20 mouse cellular contexts compared by ENCODE assay signal in genomic region chr19:37362545-37362944, GRCm38 (mm10). TPM values are rescaled to one million over a fixed set of nuclear protein-coding genes. Genes with fewer than 3 reads are reported as not detected.
A peak's percentile ranks its signal among the peaks of the same experiment; 100 is the strongest.
DNase-seq lines count a peak whose midpoint lies in the region; ATAC-seq and TF ChIP-seq lines count a peak whose summit lies in the region.
"Had no signal": no experiment of that assay in that cellular context is flagged by ENCODE, and none has a peak within 500 bp of the region (broad histone marks: within the 10 kb centered on the region; RNA-seq: fewer than 3 reads in every experiment).

No protein-coding gene starts in this region.

- H3K27ac ChIP-seq in forebrain, embryonic 16.5 days (ENCODE audit: low read length) = no peak overlapping the region
- H3K27ac ChIP-seq in liver, postnatal 0 days (ENCODE audit: low read depth) = no peak overlapping the region
- H3K27ac ChIP-seq: embryonic facial prominence, embryonic 15.5 days; heart, embryonic 13.5 days; limb, embryonic 10.5 days; liver, embryonic 14.5 days; stomach, embryonic 15.5 days had no signal

- H3K36me3 ChIP-seq in forebrain, embryonic 16.5 days (ENCODE audit: control insufficient read depth, insufficient read depth) = no peaks in the 10 kb centered on the region
- H3K36me3 ChIP-seq in liver, postnatal 0 days (replicated peaks; ENCODE audit: insufficient read depth, low read length) = no peaks in the 10 kb centered on the region
- H3K36me3 ChIP-seq: embryonic facial prominence, embryonic 15.5 days; heart, embryonic 13.5 days; limb, embryonic 10.5 days; stomach, embryonic 15.5 days had no signal

- TF ChIP-seq EP300 in liver, postnatal 0 days (IDR thresholded peaks at IDR 0.05; ENCODE audit: low read depth) = no peak

- H3K4me2 ChIP-seq in forebrain, embryonic 16.5 days (ENCODE audit: low read length) = no peak overlapping the region
- H3K4me2 ChIP-seq in liver, postnatal 0 days (ENCODE audit: low read depth, low read length) = no peak overlapping the region
- H3K4me2 ChIP-seq: embryonic facial prominence, embryonic 15.5 days; heart, embryonic 13.5 days; stomach, embryonic 15.5 days had no signal

- 57% methylated on average over 5 of the region's 5 CpGs for whole genome bisulfite sequencing in lung, adult 2 months
- WGBS in forebrain, embryonic 16.5 days = 32% methylated on average over 5 of the region's 5 CpGs
- 65% methylated on average over 5 of the region's 5 CpGs for WGBS in liver, postnatal 0 days (ENCODE audit: insufficient replicate concordance)

- no peak overlapping the region for H3K4me3 ChIP-seq in lung, adult 2 months (replicated peaks; ENCODE audit: extremely low read depth, low read depth, low read length)
- H3K4me3 ChIP-seq in forebrain, embryonic 16.5 days (replicated peaks; ENCODE audit: low read length) = no peak overlapping the region
- no peak overlapping the region for H3K4me3 ChIP-seq in liver, postnatal 0 days (ENCODE audit: low read depth, low read length)
- H3K4me3 ChIP-seq: embryonic facial prominence, embryonic 15.5 days; heart, embryonic 13.5 days; limb, embryonic 10.5 days; stomach, embryonic 15.5 days had no signal

- ATAC-seq in forebrain, embryonic 16.5 days = peak; percentile 81
- ATAC-seq in liver, postnatal 0 days = no peak
- ATAC-seq: CD4-positive, CD25-positive, alpha-beta regulatory T cell, adult 4 months; Patski had no signal

- no peaks in the 10 kb centered on the region for H3K9me3 ChIP-seq in forebrain, embryonic 16.5 days (ENCODE audit: control insufficient read depth, low read length)
- no peaks in the 10 kb centered on the region for H3K9me3 ChIP-seq in liver, postnatal 0 days (ENCODE audit: low read length)
- H3K9me3 ChIP-seq: embryonic facial prominence, embryonic 15.5 days; heart, embryonic 13.5 days; limb, embryonic 10.5 days; stomach, embryonic 15.5 days had no signal

- no peak overlapping the region for H3K9ac ChIP-seq in forebrain, embryonic 16.5 days (replicated peaks; ENCODE audit: low read depth, low read length)
- no peak overlapping the region for H3K9ac ChIP-seq in liver, postnatal 0 days (replicated peaks)
- H3K9ac ChIP-seq: embryonic facial prominence, embryonic 15.5 days; heart, embryonic 13.5 days; liver, embryonic 14.5 days; stomach, embryonic 15.5 days had no signal

- TF ChIP-seq POLR2A in lung, adult 2 months (IDR thresholded peaks at IDR 0.05; ENCODE audit: borderline replicate concordance, extremely low read depth, low read depth, low read length) = no peak

- H3K4me1 ChIP-seq in lung, adult 2 months (ENCODE audit: control insufficient read depth, insufficient read depth, low read length) = no peaks in the 10 kb centered on the region
- H3K4me1 ChIP-seq in forebrain, embryonic 16.5 days (replicated peaks; ENCODE audit: control insufficient read depth, insufficient read depth, low read length) = no peaks in the 10 kb centered on the region; the same call in 1 of the 2 replicates
- no peaks in the 10 kb centered on the region for H3K4me1 ChIP-seq in liver, postnatal 0 days (ENCODE audit: insufficient read depth)
- H3K4me1 ChIP-seq: embryonic facial prominence, embryonic 15.5 days; heart, embryonic 13.5 days; stomach, embryonic 15.5 days had no signal

- no peak for TF ChIP-seq CTCF in lung, adult 2 months (IDR thresholded peaks at IDR 0.05; ENCODE audit: insufficient read depth, low read length)
- TF ChIP-seq CTCF in liver, postnatal 0 days (IDR thresholded peaks at IDR 0.05; ENCODE audit: low read depth) = no peak

- DNase-seq in lung, postnatal 10 days = peak; percentile 16
- DNase-seq in lung, adult 2 months = no peak
- DNase-seq in ES-CJ7 (ENCODE audit: low read depth, low spot score) (peak; percentile 80), ZHBTc4 (ENCODE audit: low read depth, low spot score) (peak; percentile 85)
- DNase-seq in gastrocnemius, postnatal 4 days (ENCODE audit: low spot score in 2 of 2) = no peak
- DNase-seq in kidney, adult 9 months = no peak
- DNase-seq in liver, postnatal 0 days = no peak
- DNase-seq: adrenal gland, adult 8-10 months; cerebellum, adult 9-11 months; gastrocnemius, postnatal 25 days; kidney, postnatal 14 days; thymus, postnatal 4 days had no signal

- H3K27me3 ChIP-seq in forebrain, embryonic 16.5 days (replicated peaks; ENCODE audit: control insufficient read depth, insufficient read depth, low read length) = 0 out of 2 replicates have a peak, but pooled peaks cover 4% of the 10 kb centered on the region
- no peaks in the 10 kb centered on the region for H3K27me3 ChIP-seq in liver, postnatal 0 days (ENCODE audit: insufficient read depth, low read length)
- H3K27me3 ChIP-seq: embryonic facial prominence, embryonic 15.5 days; heart, embryonic 13.5 days; stomach, embryonic 15.5 days had no signal

RNA-seq across cellular contexts. Expression of gene Kif11, which starts 13.7 kb away (rescaled TPM):
- polyA plus RNA-seq in lung, adult 2 months (2012; rRNA removed) = 0.31 and 0.80 TPM in 2 replicates
- 30.2 and 37.9 TPM in 2 replicates for polyA plus RNA-seq in forebrain, embryonic 16.5 days (2015; fragmentation: Nextera tagmentation; extraction: Ambion mirVana)
- total RNA-seq in gastrocnemius, postnatal 4 days (2021) = 10 to 100 TPM; 17.9 to 19.5 TPM
- 16.0 and 20.7 TPM in 2 replicates for polyA plus RNA-seq in liver, postnatal 0 days (2015; fragmentation: Nextera tagmentation; extraction: Ambion mirVana)

RNA-seq across cellular contexts. Expression of gene Ide, which starts 24.9 kb away (rescaled TPM):
- 9.5 and 34.9 TPM in 2 replicates for polyA plus RNA-seq in lung, adult 2 months (2012; rRNA removed)
- 31.9 and 36.4 TPM in 2 replicates for polyA plus RNA-seq in forebrain, embryonic 16.5 days (2015; fragmentation: Nextera tagmentation; extraction: Ambion mirVana)
- 10 to 100 TPM; 72.6 to 78.8 TPM for total RNA-seq in gastrocnemius, postnatal 4 days (2021)
- 12.8 and 16.5 TPM in 2 replicates for polyA plus RNA-seq in liver, postnatal 0 days (2015; fragmentation: Nextera tagmentation; extraction: Ambion mirVana)

Comparison
In these comparisons a context has a peak if more than half of its experiments do, and no peak if none do; other contexts are left out.
1. DNase-seq: peak in lung, postnatal 10 days (single experiment), ES-CJ7 (single experiment) and ZHBTc4 (single experiment); none in lung, adult 2 months (single experiment), gastrocnemius, postnatal 4 days (0 of 2), kidney, adult 9 months (single experiment) and liver, postnatal 0 days (single experiment).